Mouse (Mus musculus): ENCODE results near the gene Focad. TPM values are rescaled to one million over a fixed set of nuclear protein-coding genes. Genes with fewer than 3 reads are reported as not detected.

Focad gene
- polyA plus RNA-seq, 1 experiment from 2014 or later, result 4.8 TPM

DNA sequence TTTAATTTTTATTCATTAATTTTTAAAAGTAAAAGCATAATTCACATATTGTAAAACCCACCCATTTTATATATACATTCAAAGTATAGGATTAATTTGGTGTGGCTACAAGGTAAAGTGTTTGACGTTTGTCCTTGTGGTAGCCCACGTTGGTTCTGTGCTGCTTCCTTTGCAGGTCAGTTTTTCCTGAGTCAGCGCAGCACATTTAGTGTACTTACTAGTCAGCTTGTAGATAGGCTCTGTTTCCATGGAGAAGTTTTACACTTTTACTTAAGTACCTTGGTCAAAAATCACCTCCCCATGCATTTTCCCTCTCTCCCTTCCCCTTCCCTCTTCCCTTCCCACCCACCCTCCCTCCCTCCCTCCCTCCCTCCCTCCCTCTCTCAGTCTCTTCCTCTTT lies 220.5 kb downstream of the Focad start:
- 66% methylated on average over 3 of the region's 3 CpGs for WGBS
- Histone ChIP-seq H3K36me3 (ENCODE audit: control insufficient read depth, insufficient read depth) (no peaks in the 10 kb centered on the region), H3K27ac (ENCODE audit: low read depth, low read length) (no peak overlapping the region), H3K9ac (ENCODE audit: low read depth, low read length) (no peak overlapping the region), H3K4me3 (ENCODE audit: low read depth, low read length) (no peak overlapping the region), H3K27me3 (replicated peaks; ENCODE audit: control insufficient read depth, insufficient read depth, low read length) (no peaks in the 10 kb centered on the region), H3K4me2 (replicated peaks; ENCODE audit: low read depth) (no peak overlapping the region), H3K9me3 (ENCODE audit: control insufficient read depth) (no peaks in the 10 kb centered on the region), H3K4me1 (replicated peaks; ENCODE audit: control insufficient read depth, insufficient read depth, low read length) (no peaks in the 10 kb centered on the region)
- no peak for TF ChIP-seq CTCF (IDR thresholded peaks at IDR 0.05; ENCODE audit: low read depth)
- no peak for ATAC-seq

DNA sequence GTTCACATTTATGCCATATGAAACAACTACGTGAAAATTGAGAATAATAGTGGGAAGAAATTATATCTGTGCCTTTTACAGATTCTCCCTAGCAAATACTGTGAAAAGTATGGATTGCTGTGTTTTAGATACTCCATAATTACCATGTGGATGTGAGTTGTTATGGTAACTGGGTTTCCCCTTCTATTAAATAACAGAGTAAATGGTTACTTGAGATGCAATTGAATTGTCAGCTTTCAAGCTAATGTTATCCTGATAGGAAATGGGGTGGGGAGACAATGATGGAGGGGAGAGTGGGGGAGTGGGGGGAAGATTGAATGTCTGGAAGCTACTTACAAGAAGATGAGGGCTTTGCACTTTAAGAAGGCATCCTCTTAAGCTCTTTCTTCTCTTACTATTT lies 225.6 kb downstream of the Focad start:
- H3K4me2 ChIP-seq (replicated peaks; ENCODE audit: low read depth), result no peak overlapping the region
- H3K4me1 ChIP-seq (replicated peaks; ENCODE audit: control insufficient read depth, insufficient read depth, low read length), result no peaks in the 10 kb centered on the region
- 93% methylated on average over 1 of the region's 1 CpGs for WGBS
- no peaks in the 10 kb centered on the region for H3K9me3 ChIP-seq (ENCODE audit: control insufficient read depth)
- no peaks in the 10 kb centered on the region for H3K36me3 ChIP-seq (ENCODE audit: control insufficient read depth, insufficient read depth)
- no peak overlapping the region for H3K9ac ChIP-seq (ENCODE audit: low read depth, low read length)
- H3K4me3 ChIP-seq (ENCODE audit: low read depth, low read length), result no peak overlapping the region
- no peak overlapping the region for H3K27ac ChIP-seq (ENCODE audit: low read depth, low read length)
- H3K27me3 ChIP-seq (replicated peaks; ENCODE audit: control insufficient read depth, insufficient read depth, low read length), result no peaks in the 10 kb centered on the region
- no peak for TF ChIP-seq CTCF (IDR thresholded peaks at IDR 0.05; ENCODE audit: low read depth)
- ATAC-seq, result no peak

DNA sequence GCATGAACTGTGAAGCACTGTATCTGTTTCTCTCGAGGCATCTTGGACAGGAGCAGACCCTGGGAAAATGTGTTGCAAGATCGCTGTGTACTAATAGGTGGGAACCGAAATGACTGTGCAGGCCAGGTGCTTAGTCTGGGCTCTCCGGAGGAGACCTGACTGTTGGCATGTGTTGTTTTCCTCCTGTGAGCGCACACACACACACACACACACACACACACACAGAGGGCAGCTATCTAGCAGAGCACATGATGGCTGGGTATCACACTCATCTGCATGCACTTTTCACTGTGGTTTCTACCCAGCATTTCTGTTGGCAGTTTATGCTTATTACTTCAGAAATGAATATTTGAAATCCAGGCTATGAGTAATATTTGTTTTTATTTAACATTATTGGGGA lies 231.0 kb downstream of the Focad start:
- Histone ChIP-seq H3K4me2 (replicated peaks; ENCODE audit: low read depth) (no peak overlapping the region), H3K27ac (ENCODE audit: low read depth, low read length) (no peak overlapping the region), H3K4me1 (replicated peaks; ENCODE audit: control insufficient read depth, insufficient read depth, low read length) (no peaks in the 10 kb centered on the region), H3K27me3 (replicated peaks; ENCODE audit: control insufficient read depth, insufficient read depth, low read length) (no peaks in the 10 kb centered on the region), H3K36me3 (ENCODE audit: control insufficient read depth, insufficient read depth) (no peaks in the 10 kb centered on the region), H3K4me3 (ENCODE audit: low read depth, low read length) (no peak overlapping the region), H3K9ac (ENCODE audit: low read depth, low read length) (no peak overlapping the region), H3K9me3 (ENCODE audit: control insufficient read depth) (no peaks in the 10 kb centered on the region)
- 88% methylated on average over 5 of the region's 5 CpGs for WGBS
- no peak for ATAC-seq
- TF ChIP-seq CTCF (IDR thresholded peaks at IDR 0.05; ENCODE audit: low read depth), result no peak

DNA sequence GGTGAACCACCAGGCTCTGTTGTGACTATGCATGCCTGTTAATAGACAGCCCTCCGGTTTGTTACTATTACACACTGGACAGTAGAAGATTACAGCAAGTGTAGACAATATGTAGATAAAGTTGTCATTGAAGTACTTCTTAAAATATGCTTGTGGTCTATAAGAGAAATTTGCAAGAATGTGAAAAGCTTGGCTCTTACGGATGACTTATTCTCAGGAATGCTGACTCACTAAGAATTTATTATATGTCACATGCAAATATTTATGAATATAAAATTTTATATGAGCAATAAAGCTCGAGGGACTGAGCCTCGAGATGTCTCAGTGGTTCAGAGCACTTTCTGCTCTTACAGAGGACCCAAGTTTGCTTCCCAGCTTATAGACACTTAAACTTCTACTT lies 240.1 kb downstream of the Focad start:
- Histone ChIP-seq H3K36me3 (ENCODE audit: control insufficient read depth, insufficient read depth) (0 out of 2 replicates have a peak, but pooled peaks cover 3% of the 10 kb centered on the region), H3K27me3 (replicated peaks; ENCODE audit: control insufficient read depth, insufficient read depth, low read length) (no peaks in the 10 kb centered on the region), H3K9ac (ENCODE audit: low read depth, low read length) (no peak overlapping the region), H3K27ac (ENCODE audit: low read depth, low read length) (no peak overlapping the region), H3K4me2 (replicated peaks; ENCODE audit: low read depth) (no peak overlapping the region), H3K4me1 (replicated peaks; ENCODE audit: control insufficient read depth, insufficient read depth, low read length) (no peaks in the 10 kb centered on the region), H3K4me3 (ENCODE audit: low read depth, low read length) (no peak overlapping the region), H3K9me3 (ENCODE audit: control insufficient read depth) (no peaks in the 10 kb centered on the region)
- no peak for ATAC-seq
- no peak for TF ChIP-seq CTCF (IDR thresholded peaks at IDR 0.05; ENCODE audit: low read depth)
- 46% methylated on average over 4 of the region's 4 CpGs for WGBS

DNA sequence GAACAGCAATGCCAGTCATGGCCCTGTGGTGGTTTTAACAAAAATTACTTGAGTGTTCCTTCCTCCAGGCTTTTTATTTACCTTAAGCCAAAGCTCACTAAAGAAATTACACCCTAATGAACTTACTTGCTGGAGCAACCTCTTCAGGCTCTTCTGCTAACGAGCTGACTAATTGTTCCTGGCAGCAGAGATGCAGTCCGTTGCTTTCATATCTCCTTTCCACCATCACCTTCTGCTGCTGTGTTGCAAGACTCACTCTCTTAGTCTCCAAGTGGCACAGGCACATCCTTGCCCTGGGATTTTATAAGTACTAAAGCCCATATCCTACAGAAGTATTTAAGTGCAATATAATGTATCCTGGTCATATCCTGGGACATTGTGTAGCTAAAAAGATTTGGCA lies 242.3 kb downstream of the Focad start:
- WGBS, result 45% methylated on average over 2 of the region's 2 CpGs
- TF ChIP-seq CTCF (IDR thresholded peaks at IDR 0.05; ENCODE audit: low read depth), result no peak
- 0 out of 2 replicates have a peak, but pooled peaks cover 3% of the 10 kb centered on the region for H3K36me3 ChIP-seq (ENCODE audit: control insufficient read depth, insufficient read depth)
- H3K9ac ChIP-seq (ENCODE audit: low read depth, low read length), result no peak overlapping the region
- H3K27me3 ChIP-seq (replicated peaks; ENCODE audit: control insufficient read depth, insufficient read depth, low read length), result no peaks in the 10 kb centered on the region
- H3K4me1 ChIP-seq (replicated peaks; ENCODE audit: control insufficient read depth, insufficient read depth, low read length), result no peaks in the 10 kb centered on the region
- no peak overlapping the region for H3K27ac ChIP-seq (ENCODE audit: low read depth, low read length)
- H3K9me3 ChIP-seq (ENCODE audit: control insufficient read depth), result no peaks in the 10 kb centered on the region
- H3K4me3 ChIP-seq (ENCODE audit: low read depth, low read length), result no peak overlapping the region
- no peak for ATAC-seq
- no peak overlapping the region for H3K4me2 ChIP-seq (replicated peaks; ENCODE audit: low read depth)

DNA sequence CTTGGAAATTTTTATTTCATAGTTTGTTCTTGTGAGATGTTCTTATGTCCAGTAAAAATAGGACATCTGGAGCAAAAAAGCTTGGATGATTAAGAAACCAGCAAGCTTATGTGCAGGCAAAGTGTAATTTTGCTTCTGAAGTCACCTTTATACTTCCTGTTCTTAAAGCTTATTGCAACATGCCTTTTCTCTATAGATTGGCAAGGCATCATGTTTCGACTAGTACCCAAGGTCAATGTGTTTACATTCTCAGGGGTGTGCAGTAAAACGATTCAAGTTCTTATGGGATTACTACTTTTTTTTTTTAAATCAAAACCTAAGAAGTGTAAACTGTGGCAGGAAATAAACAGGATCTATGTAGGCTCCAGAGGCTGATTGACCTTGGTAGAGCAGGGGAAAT lies 242.9 kb downstream of the Focad start:
- Histone ChIP-seq H3K27me3 (replicated peaks; ENCODE audit: control insufficient read depth, insufficient read depth, low read length) (no peaks in the 10 kb centered on the region), H3K36me3 (ENCODE audit: control insufficient read depth, insufficient read depth) (0 out of 2 replicates have a peak, but pooled peaks cover 3% of the 10 kb centered on the region), H3K4me3 (ENCODE audit: low read depth, low read length) (no peak overlapping the region), H3K4me1 (replicated peaks; ENCODE audit: control insufficient read depth, insufficient read depth, low read length) (no peaks in the 10 kb centered on the region), H3K4me2 (replicated peaks; ENCODE audit: low read depth) (no peak overlapping the region), H3K9ac (ENCODE audit: low read depth, low read length) (no peak overlapping the region), H3K9me3 (ENCODE audit: control insufficient read depth) (no peaks in the 10 kb centered on the region), H3K27ac (ENCODE audit: low read depth, low read length) (no peak overlapping the region)
- ATAC-seq, result no peak
- 17% methylated on average over 2 of the region's 2 CpGs for WGBS
- no peak for TF ChIP-seq CTCF (IDR thresholded peaks at IDR 0.05; ENCODE audit: low read depth)

DNA sequence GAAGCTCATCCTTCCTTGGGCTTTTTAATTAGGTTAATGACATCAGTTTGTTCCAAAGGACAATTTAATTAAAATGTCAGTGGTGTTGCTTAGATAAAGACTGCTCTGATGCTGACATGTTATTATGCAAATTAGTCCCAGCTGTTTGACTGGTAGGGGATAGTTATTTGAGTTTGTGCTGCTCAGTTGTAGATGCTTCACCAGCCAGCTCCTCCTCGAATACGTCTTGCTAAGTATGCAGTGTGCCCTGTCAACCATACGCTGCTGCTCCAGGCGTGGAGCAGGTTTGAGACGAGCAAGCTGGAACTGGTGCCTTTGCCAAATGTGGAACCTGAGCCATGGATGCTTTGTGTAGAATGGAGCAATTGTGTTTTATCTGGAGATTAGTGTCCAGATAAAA lies 243.7 kb downstream of the Focad start:
- Histone ChIP-seq H3K4me2 (replicated peaks; ENCODE audit: low read depth) (no peak overlapping the region), H3K27ac (ENCODE audit: low read depth, low read length) (no peak overlapping the region), H3K36me3 (ENCODE audit: control insufficient read depth, insufficient read depth) (0 out of 2 replicates have a peak, but pooled peaks cover 3% of the 10 kb centered on the region), H3K9me3 (ENCODE audit: control insufficient read depth) (no peaks in the 10 kb centered on the region), H3K4me3 (ENCODE audit: low read depth, low read length) (no peak overlapping the region), H3K4me1 (replicated peaks; ENCODE audit: control insufficient read depth, insufficient read depth, low read length) (no peaks in the 10 kb centered on the region), H3K9ac (ENCODE audit: low read depth, low read length) (no peak overlapping the region), H3K27me3 (replicated peaks; ENCODE audit: control insufficient read depth, insufficient read depth, low read length) (no peaks in the 10 kb centered on the region)
- no peak for ATAC-seq
- TF ChIP-seq CTCF (IDR thresholded peaks at IDR 0.05; ENCODE audit: low read depth), result no peak
- WGBS, result 71% methylated on average over 5 of the region's 5 CpGs

Data from intestine, postnatal 0 days (tissue).